Mouse (Mus musculus): ENCODE data around the gene Hrg. TPM values are rescaled to one million over a fixed set of nuclear protein-coding genes. Genes with fewer than 3 reads are reported as not detected.
"Not testable (repeated sequence)": the region's sequence is repeated elsewhere in the genome, so short reads cannot be mapped to it uniquely, and the experiment has no call there.

The Hrg gene
- total RNA-seq (2021): not detected

DNA sequence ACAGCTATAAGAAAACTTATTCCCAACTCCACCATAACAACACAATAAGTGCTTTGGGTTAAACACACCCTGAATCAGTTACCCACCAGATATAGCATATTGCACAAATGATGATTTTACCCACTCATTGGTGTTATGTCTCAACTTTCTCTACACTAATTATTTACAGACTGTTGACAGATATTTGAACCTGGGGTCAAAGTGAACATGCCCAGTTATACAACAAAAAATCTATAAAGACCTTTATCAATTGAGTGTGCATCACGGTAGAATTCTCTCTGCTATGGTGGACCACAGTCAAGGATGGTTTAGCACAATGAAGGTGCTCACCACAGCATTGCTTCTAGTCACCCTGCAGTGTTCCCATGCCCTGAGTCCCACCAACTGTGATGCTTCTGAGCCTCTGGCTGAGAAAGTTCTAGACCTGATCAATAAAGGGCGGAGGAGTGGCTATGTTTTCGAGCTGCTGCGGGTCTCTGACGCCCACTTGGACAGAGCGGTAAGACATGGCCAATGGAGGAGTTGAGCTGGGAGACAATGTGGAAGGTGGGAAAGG, at the start of gene Hrg:
Hrg (plus strand) TSS at position 233 of the 556 bp plus-strand sequence.
- intact Hi-C loops (cut with DNase I): loop anchor here (5.0 kb wide), 1 partner anchor 69 kb away; no protein-coding TSS in a partner anchor
- no peak for DNase-seq (ENCODE audit: low spot score in 2 of 2)

- no peak for DNase-seq (ENCODE audit: low spot score in 2 of 2)
- intact Hi-C loops (cut with DNase I): no loop called here
Measured at GRCm38 (mm10) chr16:22901326-22901725, 49.5 kb upstream of the Hrg start.

DNA sequence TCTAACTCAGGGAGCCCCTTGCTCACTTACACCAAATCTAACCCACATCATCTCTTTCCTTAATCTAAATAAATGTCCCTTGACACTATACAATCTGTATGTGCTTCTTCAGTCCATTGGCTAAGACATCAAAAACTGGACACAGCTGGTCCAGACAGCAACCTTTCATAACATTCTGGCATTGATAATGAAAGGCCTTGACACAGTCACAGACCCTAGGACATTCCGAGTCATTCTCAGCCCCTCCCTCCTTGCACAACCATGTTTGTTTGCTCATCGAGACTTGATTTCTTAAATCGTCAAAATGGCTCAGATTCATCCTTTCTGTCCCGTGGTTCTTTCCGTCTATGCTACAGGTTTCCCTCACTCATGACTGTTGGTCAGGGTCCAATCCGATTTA, 41.6 kb upstream of the Hrg start:
- DNase-seq (ENCODE audit: low spot score in 2 of 2): no peak
- intact Hi-C loops (cut with DNase I): no loop called here

GRCm38 (mm10) chr16:22911986-22912385, 38.9 kb upstream of the Hrg start:
- intact Hi-C loops (cut with DNase I): no loop called here
- DNase-seq (ENCODE audit: low spot score in 2 of 2): peak in 1 of 2 experiments; percentile 53

DNA sequence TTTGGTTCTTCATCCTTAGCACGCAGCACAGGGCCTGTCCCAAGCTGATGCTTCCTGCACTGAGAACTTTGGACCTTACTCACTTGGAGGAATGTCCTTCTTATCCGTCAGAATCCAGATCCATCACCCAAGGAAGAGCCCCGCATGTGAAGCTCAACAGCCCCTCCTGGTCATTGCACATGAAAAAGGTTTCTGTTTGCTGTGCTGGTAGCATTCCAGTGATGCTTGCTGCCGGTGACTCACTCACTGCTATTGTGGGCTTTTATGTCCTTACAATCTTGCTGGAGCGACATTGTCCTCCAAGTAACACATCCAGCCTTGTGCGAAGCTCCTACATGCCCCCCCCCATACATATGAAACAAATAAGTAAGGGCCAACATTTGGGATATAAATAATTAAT, 38.0 kb upstream of the Hrg start:
- intact Hi-C loops (cut with DNase I): no loop called here
- DNase-seq (ENCODE audit: low spot score in 2 of 2): peak in 1 of 2 experiments; percentile 18

DNA sequence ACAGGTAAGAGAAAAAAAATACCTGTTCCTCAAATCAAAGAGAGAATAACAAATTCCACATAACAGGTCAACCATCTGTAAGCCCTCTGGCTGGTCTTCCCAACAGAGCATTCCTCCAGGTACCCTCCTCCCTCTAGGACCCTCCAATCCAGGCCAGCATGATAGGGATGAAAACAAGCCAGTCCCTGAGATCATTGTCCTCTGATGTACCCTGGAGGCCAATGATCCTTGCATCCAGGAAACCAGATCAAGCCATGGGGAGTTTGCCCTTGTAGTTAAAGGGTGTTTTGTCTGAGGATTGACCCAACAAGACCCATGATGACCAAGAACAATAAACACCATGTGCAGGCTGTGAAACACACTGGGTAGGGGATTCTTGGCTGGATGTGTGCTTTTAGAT, 36.6 kb upstream of the Hrg start:
- intact Hi-C loops (cut with DNase I): no loop called here
- no peak for DNase-seq (ENCODE audit: low spot score in 2 of 2)

GRCm38 (mm10) chr16:22918034-22918433, 32.8 kb upstream of the Hrg start, which contains the start of gene Fetub:
Gene Fetub (plus strand): TSS chr16:22918334.
- DNase-seq (ENCODE audit: low spot score in 2 of 2): no peak
- intact Hi-C loops (cut with DNase I): no loop called here

GRCm38 (mm10) chr16:22918664-22919312, 32.1 kb upstream of the Hrg start:
- intact Hi-C loops (cut with DNase I): no loop called here

GRCm38 (mm10) chr16:22919971-22920854, 30.7 kb upstream of the Hrg start:
- intact Hi-C loops (cut with DNase I): no loop called here
- no peak for DNase-seq (ENCODE audit: low spot score in 2 of 2)

More at GRCm38 (mm10) chr16:22918664-22919312, 32.1 kb upstream of the Hrg start:
- no peak for DNase-seq (ENCODE audit: low spot score in 2 of 2)

DNA sequence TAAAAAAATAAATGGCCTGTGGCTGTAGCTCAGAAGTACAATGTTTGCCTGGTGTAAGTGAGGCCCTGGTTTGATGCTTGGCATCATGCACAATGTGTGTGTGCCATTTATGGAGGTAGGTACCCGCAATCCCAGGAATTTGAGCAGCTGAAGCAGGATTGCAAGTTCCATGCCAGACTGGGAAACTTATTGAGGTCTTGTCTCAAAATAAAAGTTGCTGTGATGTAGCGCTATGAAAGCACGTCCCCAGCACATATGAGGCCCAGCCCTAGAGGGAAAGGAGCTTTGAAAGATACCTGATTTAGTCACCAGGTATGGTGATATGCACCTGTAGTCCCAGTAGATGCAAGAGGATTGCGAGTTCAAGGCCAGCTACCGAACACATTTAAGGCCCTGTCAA, 29.1 kb upstream of the Hrg start:
- intact Hi-C loops (cut with DNase I): no loop called here
- no peak for DNase-seq (ENCODE audit: low spot score in 2 of 2)

GRCm38 (mm10) chr16:22922433-22922832, 28.4 kb upstream of the Hrg start:
- no peak for DNase-seq (ENCODE audit: low spot score in 2 of 2)
- intact Hi-C loops (cut with DNase I): no loop called here

GRCm38 (mm10) chr16:22929575-22929974, 21.3 kb upstream of the Hrg start:
- intact Hi-C loops (cut with DNase I): no loop called here
- peak; percentile 2 to 10 for DNase-seq (ENCODE audit: low spot score in 2 of 2)

GRCm38 (mm10) chr16:22931431-22932200, 19.3 kb upstream of the Hrg start:
- intact Hi-C loops (cut with DNase I): no loop called here
- no peak for DNase-seq (ENCODE audit: low spot score in 2 of 2)

GRCm38 (mm10) chr16:22937631-22938030, 13.2 kb upstream of the Hrg start:
- DNase-seq (ENCODE audit: low spot score in 2 of 2): no peak
- intact Hi-C loops (cut with DNase I): no loop called here

DNA sequence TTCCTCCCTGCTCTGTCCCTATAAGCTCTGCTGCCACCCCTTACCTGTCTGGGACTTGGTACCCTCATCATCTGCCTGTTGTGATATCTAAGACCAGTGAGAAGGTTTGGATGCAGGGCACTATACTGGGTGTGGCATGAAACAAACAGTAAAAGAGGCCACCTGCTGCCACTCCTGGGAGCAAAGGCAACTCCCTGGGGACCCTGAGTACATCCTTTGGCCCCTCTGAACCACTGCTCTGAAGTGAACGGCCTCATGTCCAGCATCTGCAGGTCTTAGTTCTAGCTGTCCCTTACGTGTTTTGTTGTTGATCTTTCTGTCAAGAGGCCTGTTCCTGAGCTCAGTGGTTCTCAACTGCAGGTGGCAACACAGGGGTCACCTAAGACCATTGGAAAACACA, 12.3 kb upstream of the Hrg start:
- intact Hi-C loops (cut with DNase I): no loop called here
- DNase-seq (ENCODE audit: low spot score in 2 of 2): no peak

GRCm38 (mm10) chr16:22939120-22939695, 11.7 kb upstream of the Hrg start:
- DNase-seq (ENCODE audit: low spot score in 2 of 2): no peak
- intact Hi-C loops (cut with DNase I): no loop called here

- intact Hi-C loops (cut with DNase I); DNase-seq (ENCODE audit: low spot score in 2 of 2): not testable (repeated sequence)
Measured at GRCm38 (mm10) chr16:22941825-22942476, 8.9 kb upstream of the Hrg start.

- intact Hi-C loops (cut with DNase I): no loop called here
- DNase-seq (ENCODE audit: low spot score in 2 of 2): no peak
Measured at GRCm38 (mm10) chr16:22947371-22947770, 3.5 kb upstream of the Hrg start.

DNA sequence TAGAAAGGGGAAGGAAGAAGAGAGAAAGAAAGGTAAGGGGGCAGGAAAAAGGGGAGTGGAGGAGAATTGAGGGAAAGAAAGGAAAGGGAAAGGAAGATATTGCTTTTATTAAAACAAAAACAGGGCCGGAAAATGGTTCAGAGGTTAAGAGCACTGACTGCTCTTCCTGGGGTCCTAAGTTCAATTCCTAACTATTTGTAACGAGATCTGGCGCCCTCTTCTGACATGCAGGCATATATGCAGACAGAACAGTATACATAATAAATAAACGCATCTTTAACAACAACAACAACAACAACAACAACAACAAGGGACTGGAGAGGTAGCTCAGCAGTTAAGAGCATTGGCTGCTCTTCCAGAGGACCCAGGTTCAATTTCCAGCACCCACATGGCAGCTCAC, 2.2 kb downstream of the Hrg start:
- intact Hi-C loops (cut with DNase I): loop anchor here (5.0 kb wide), 1 partner anchor 71 kb away; no protein-coding TSS in a partner anchor
- DNase-seq (ENCODE audit: low spot score in 2 of 2): no peak

Measured in left cerebral cortex, postnatal 25 days (tissue).